Mouse (Mus musculus) layer of hippocampus, adult 11-12 months (tissue): ENCODE measurements around the gene Pgm2l1.
A peak's percentile ranks its signal among the peaks of the same experiment; 100 is the strongest.

ENCODE experiments used
- DNase-seq: peaks from one replicate; pipeline ENCODE4 v3.0.0; 2022; ENCODE audit warnings: low spot score

The Pgm2l1 gene

GRCm38 (mm10) chr7:100296699-100297098 lies 69.5 kb downstream of the Pgm2l1 start:
- DNase-seq, result no peak

- no peak for DNase-seq
Observed at GRCm38 (mm10) chr7:100298861-100299510, 71.8 kb downstream of the Pgm2l1 start.

- no peak for DNase-seq
Observed at GRCm38 (mm10) chr7:100301390-100301789, 74.2 kb downstream of the Pgm2l1 start.

GRCm38 (mm10) chr7:100302316-100302715 lies 75.1 kb downstream of the Pgm2l1 start:
- DNase-seq, result peak; percentile 53

- no peak for DNase-seq
Observed at GRCm38 (mm10) chr7:100305894-100306293, 78.7 kb downstream of the Pgm2l1 start.

- peak; percentile 60 for DNase-seq
Observed at GRCm38 (mm10) chr7:100307872-100308653, 80.9 kb downstream of the Pgm2l1 start.

- no peak for DNase-seq
Observed at GRCm38 (mm10) chr7:100309216-100309615, 82.0 kb downstream of the Pgm2l1 start.

GRCm38 (mm10) chr7:100309679-100310078 lies 82.5 kb downstream of the Pgm2l1 start:
- no peak for DNase-seq

GRCm38 (mm10) chr7:100310290-100310689 lies 83.1 kb downstream of the Pgm2l1 start:
- DNase-seq, result no peak

- no peak for DNase-seq
Observed at GRCm38 (mm10) chr7:100312716-100313115, 85.5 kb downstream of the Pgm2l1 start.

GRCm38 (mm10) chr7:100316924-100317323 lies 89.7 kb downstream of the Pgm2l1 start:
- no peak for DNase-seq

GRCm38 (mm10) chr7:100317534-100317933 lies 90.3 kb downstream of the Pgm2l1 start:
- no peak for DNase-seq

GRCm38 (mm10) chr7:100323721-100324120 lies 96.5 kb downstream of the Pgm2l1 start:
- DNase-seq, result no peak

GRCm38 (mm10) chr7:100325482-100325881 lies 98.3 kb downstream of the Pgm2l1 start:
- DNase-seq, result peak; percentile 61

GRCm38 (mm10) chr7:100327514-100327913 lies 100.3 kb downstream of the Pgm2l1 start:
- DNase-seq, result no peak
